Mouse (Mus musculus) CD8-positive naive resting alpha-beta T cell, adult 2 months (primary cell): ENCODE measurements at regions not wholly inside any gene's neighbourhood (a gene's known extent, or its start where the extent isn't known, plus 50 kb on each side); places are given as distances from the start of the nearest gene placed in this dataset.

Source experiments
- DNase-seq, 2 experiments: peaks; one replicate each; pipeline ENCODE4 v3.0.0; 2022; ENCODE audit warnings: low read depth in 2 of 2, low spot score in 2 of 2

GRCm38 (mm10) chr1:165086131-165086530 is 74.4 kb downstream of the Tbx19 start:
- no peak for DNase-seq

- no peak for DNase-seq
These were observed 75.8 kb downstream of the Tbx19 start for GRCm38 (mm10) chr1:165084753-165085152.

- DNase-seq, result no peak
These were observed 76.4 kb downstream of the Tbx19 start for GRCm38 (mm10) chr1:165084179-165084578.

GRCm38 (mm10) chr1:165080351-165080750 is 80.2 kb downstream of the Tbx19 start:
- DNase-seq, result no peak

GRCm38 (mm10) chr1:165077313-165077712 is 83.3 kb downstream of the Tbx19 start:
- no peak for DNase-seq

- DNase-seq, result no peak
These were observed 85.1 kb downstream of the Tbx19 start for GRCm38 (mm10) chr1:165075301-165076082.

- no peak for DNase-seq
These were observed 88.6 kb downstream of the Tbx19 start for GRCm38 (mm10) chr1:165071831-165072491.

- DNase-seq, result no peak
These were observed 95.6 kb downstream of the Tbx19 start for GRCm38 (mm10) chr1:165064981-165065380.

GRCm38 (mm10) chr1:165062813-165063492 is 97.6 kb downstream of the Tbx19 start:
- no peak for DNase-seq

- DNase-seq, result no peak
These were observed 99.2 kb downstream of the Tbx19 start for GRCm38 (mm10) chr1:165061420-165061819.

GRCm38 (mm10) chr1:165054245-165054644 is 106.3 kb downstream of the Tbx19 start:
- no peak for DNase-seq

GRCm38 (mm10) chr1:165051294-165051693 is 109.3 kb downstream of the Tbx19 start:
- no peak for DNase-seq

- DNase-seq, result no peak
These were observed 110.4 kb downstream of the Tbx19 start for GRCm38 (mm10) chr1:165050176-165050575.

GRCm38 (mm10) chr1:165046637-165047036 is 111.3 kb upstream of the Xcl1 start:
- no peak for DNase-seq

GRCm38 (mm10) chr1:165046056-165046455 is 110.7 kb upstream of the Xcl1 start:
- DNase-seq, result no peak

- no peak for DNase-seq
These were observed 108.0 kb upstream of the Xcl1 start for GRCm38 (mm10) chr1:165043361-165043760.

- DNase-seq, result no peak
These were observed 106.8 kb upstream of the Xcl1 start for GRCm38 (mm10) chr1:165042105-165042504.

- DNase-seq, result no peak
These were observed 101.3 kb upstream of the Xcl1 start for GRCm38 (mm10) chr1:165036631-165037030.

GRCm38 (mm10) chr1:165035618-165036017 is 100.3 kb upstream of the Xcl1 start:
- no peak for DNase-seq

GRCm38 (mm10) chr1:165020960-165021563 is 85.7 kb upstream of the Xcl1 start:
- no peak for DNase-seq

- DNase-seq, result no peak
These were observed 83.5 kb upstream of the Xcl1 start for GRCm38 (mm10) chr1:165018692-165019309.
